Mouse (Mus musculus) thymus, postnatal 14 days (tissue): Measurements from ENCODE around the gene Mrgprx2.
"Not testable (repeated sequence)": the region's sequence is repeated elsewhere in the genome, so short reads cannot be mapped to it uniquely, and the experiment has no call there.

Source experiments
- DNase-seq: peaks from one replicate; pipeline ENCODE4 v3.0.0; 2021

The Mrgprx2 gene

GRCm38 (mm10) chr7:48499221-48499620 is at the start of gene Mrgprx2:
TSS of gene Mrgprx2 (minus strand) at chr7:48499321.
- DNase-seq = no peak

DNA sequence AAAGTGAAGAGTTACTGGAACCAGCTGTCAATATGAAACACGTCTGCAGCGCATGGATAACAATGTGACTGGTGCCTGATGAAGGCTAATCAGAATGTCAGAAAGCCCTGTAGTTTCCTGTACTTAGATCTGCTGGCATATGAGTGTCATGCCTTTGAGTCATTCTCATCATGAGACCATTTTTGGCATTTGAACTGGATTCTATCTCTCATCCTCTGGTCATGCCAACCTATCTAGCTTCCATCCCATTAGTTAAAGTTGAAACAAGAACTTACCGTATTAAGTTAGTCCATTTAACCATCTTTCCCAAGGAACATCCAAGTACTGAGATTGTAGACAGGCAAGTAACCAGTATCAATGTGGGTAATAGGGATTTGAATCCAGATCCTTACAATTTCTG is 42.9 kb downstream of the Mrgprx2 start, which contains the start of gene Mrgprb1:
Gene Mrgprb1 (minus strand): TSS at position 101 of the 400 bp plus-strand sequence.
- no peak for DNase-seq

GRCm38 (mm10) chr7:48436581-48436980 is 62.5 kb downstream of the Mrgprx2 start:
- DNase-seq = no peak

- DNase-seq = not testable (repeated sequence)
Measured at GRCm38 (mm10) chr7:48435936-48436335, 63.2 kb downstream of the Mrgprx2 start.
